Mouse (Mus musculus) c-Kit-positive CD71-positive TER-119-negative erythroid progenitor cells, embryonic 14.5 days (primary cell): ENCODE results near the gene Tpst2.

Experiments
- DNase-seq: peaks from one replicate; pipeline ENCODE4 v3.0.0-alpha.2; 2013; ENCODE audit warnings: low read depth

The Tpst2 gene

DNA sequence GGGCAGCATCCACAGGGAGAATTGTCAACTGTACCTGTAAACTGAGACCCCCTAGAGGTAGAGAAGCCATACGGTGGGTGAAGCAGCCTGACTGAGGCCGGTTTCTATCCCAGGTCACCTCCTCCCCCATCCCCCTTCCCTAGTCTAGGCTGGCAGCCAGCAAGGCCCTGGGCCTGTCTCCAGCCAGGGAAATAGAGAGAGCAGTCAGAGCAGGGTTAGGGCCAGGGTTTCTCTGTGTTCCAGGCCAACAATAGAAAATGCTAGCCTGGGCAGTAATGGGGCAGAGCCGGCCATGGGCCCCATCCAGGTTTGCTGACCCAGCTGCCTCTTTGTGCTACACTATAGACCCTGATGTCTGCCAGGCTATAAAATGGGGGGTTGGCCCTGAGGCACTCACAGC, 21.1 kb upstream of the Tpst2 start, which contains the start of gene Crybb1:
Crybb1 (plus strand) TSS at position 390 of the 400 bp plus-strand sequence.
- DNase-seq: no peak

DNA sequence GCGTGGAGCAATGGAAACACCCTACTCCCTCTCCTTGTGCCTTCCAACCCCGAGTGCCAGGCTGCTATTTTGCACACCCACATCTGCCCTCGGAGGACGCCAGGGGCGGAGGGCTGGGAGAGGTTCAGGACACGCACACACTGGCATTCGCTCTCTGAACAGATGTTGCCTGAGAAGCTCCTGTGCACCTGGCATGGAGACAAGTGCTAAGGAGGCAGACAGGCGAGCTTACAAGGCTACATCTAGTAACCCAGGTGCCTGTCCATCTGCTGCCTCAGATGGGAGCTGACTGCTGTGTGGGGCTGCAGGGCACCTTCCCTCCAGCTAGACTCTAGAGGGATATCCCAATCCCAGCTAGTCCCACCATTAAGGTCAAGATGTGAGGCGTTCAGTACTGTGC, 20.0 kb upstream of the Tpst2 start:
- no peak for DNase-seq

DNA sequence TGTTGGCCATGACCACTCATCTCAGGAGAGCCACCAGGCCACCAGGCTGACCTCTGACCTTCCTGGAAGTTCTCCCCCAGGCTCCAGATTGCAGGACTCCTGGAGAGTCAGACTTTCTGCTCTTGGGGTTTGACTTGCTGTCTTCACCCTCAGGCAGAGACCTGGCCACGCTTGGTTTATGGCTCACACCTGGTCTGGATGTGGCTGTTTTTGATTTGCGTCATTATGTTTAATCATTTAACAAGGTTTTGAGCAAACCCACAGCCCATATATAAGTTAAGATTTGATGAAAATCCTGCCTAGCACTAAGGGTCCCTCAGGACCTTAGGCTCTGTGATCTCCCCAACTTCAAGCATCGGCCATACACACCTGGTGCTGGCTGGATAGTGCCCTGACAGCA, 18.6 kb upstream of the Tpst2 start:
- no peak for DNase-seq

- DNase-seq: no peak
Measured at GRCm38 (mm10) chr5:112259862-112260650, 16.4 kb upstream of the Tpst2 start.

GRCm38 (mm10) chr5:112260818-112261217, 15.7 kb upstream of the Tpst2 start:
- DNase-seq: no peak

- no peak for DNase-seq
Measured at GRCm38 (mm10) chr5:112264099-112264498, 12.4 kb upstream of the Tpst2 start.

- no peak for DNase-seq
Measured at GRCm38 (mm10) chr5:112265110-112265509, 11.4 kb upstream of the Tpst2 start.

DNA sequence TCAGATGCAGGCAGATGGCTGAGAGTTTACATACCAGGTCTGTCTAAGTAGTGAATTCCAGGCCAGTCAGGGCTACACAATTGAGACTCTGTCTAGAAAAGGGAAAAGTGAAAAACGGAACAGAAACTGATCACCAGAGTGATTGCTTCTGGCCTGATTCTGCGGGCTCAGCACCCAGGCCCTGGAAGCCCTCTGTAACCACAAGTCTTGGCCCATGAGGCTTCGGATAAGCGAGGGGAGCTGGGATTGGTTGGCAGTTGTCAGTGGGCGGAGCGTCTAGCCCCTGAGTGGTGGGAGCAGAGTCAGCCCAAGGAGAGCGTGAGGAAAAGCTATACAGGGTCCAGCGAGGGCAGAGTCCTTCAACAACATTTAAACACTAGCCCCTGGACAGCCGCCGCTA, 11.0 kb upstream of the Tpst2 start:
- DNase-seq: no peak

GRCm38 (mm10) chr5:112266011-112266777, 10.3 kb upstream of the Tpst2 start:
- no peak for DNase-seq

DNA sequence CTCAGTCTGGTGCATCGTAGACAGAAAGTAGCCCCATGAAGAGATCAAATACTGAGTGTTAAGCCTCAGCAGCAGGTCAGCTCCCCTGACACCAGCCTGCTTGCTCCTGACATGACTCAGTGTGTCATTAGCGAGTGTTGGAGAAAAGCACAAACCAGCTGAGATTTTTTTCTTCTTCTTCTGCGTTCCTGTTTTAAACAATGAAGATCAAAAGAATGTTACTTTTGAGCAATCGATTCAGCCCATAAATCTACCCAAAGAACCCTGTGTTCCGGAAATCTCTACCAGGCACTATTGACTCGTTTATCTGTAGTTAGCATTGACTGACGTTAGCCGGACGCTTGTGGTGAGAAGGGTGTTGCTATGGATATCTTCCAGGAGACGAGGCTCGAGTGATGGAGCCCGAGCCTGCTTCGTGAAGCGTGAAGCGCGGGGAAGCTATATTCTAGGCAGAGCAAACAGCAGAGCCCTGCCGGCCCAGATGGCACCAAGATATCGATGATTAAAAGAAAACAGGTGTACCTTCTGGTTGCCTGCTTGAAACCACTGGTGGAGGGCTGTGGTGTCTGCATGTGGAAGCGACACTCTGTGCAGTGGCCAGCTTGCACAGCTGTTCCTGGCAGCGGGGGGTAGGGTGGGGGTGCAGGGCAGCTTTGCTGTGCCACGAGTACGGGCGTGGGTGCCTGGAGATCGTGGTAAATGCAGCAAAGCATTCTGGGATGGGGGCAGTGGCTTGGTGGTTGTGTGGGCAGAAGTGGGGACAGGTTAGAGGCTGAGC, 5.5 kb upstream of the Tpst2 start:
- DNase-seq: no peak

DNA sequence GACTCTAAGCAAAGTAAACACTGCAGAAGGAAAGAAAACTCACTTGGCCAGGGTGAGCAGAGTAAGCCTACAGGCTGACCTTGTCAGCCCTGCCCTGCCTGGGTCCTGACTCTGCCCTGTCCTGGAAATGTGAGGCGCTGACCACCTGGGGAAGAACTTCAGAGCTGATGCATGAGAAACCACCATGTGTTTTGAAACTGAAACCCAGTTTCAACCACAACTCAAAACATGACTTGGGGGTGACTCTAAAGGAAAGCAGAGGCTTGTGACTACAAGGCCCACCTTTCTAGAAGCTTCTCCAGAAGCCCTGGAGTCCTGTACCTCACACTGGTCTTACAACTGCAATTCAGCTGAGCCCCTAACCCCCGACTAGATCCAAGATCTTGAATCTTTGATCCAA, 3.6 kb upstream of the Tpst2 start:
- DNase-seq: no peak

- no peak for DNase-seq
Measured at GRCm38 (mm10) chr5:112273746-112274463, 2.6 kb upstream of the Tpst2 start.

- DNase-seq: no peak
Measured at GRCm38 (mm10) chr5:112275021-112275804, 1.3 kb upstream of the Tpst2 start.

DNA sequence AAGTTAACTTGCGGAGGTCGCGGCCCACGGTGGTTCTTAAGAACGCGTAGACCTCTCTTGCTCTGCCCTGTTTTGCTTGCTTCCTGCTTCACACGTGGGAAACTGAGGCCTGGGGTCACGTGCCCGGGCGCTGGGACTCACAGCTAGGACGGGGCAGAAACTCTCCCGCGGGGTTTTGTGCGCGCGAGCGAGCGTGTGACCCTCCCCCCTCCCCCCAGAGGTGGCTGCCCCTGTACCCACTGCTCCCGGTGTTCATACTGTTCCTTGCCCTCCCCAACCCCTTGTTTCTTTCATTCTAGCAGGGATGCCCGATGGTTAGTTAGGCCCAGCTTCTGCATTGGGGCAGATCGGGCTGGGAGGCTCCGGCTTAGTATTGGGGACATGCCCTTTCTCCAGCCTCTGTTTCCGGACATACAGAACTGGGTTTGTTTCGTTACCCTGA, 437 bp downstream of the Tpst2 start:
- no peak for DNase-seq

- no peak for DNase-seq
Measured at GRCm38 (mm10) chr5:112277906-112278470, 1.5 kb downstream of the Tpst2 start.

DNA sequence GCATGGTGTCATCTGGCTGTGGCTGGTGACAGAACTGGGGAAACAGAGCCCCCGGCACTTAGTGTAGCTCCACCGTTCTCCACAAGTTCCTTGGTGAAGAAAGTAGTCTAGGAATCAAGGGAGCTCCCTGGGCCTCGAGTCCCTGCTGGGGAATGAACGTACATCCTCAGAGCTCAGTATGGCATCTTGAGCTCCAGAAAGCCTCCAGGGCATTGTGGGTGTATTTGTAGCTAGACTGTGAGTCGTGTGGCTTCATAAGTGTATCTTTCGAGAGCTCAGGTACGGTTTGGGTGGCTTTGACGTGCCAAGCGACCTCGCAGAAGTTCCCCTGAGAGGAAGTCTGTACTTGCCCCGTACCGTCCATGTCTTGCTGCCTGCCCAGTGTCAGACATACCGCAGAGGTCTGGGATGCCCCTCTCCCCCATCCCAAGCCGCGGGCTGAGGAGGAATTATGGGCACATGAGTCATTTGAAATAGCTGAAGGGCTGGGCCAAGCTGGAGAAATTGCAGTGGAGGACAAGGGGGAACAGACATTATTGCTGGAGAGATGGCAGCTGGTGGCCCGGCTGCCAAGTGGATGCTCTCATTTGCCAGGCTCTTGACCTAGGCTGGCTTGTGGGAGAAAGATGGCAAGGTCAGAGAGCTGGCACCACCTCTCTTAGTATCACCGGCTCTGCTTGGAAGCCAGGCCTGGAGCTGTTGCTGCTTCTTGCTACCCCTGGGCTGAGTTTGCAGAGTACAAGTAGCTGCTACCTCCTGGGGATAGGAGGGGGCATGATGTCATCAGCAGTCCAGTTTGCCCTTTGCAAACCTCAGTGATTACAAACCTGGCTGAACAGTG, 2.9 kb downstream of the Tpst2 start:
- no peak for DNase-seq

DNA sequence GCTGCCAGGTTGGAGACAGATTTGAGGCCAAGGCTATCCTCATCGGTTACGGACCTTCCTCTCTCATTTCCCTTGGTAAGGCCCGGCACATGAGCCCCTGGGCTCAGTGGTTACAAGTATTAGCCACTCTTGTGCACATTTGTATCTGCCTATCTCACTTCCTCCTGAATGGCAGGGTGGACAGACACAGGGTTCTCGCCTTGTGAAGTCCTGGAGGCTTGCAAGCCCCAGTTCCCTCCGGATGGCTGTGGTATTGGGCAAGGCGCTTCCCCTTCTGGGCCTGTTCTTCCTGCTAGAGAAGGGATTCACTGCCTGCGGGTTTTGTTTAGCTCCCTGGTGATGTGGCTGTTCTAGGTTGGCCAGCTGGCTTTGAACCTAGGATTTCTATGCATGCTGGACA, 3.7 kb downstream of the Tpst2 start:
- no peak for DNase-seq

DNA sequence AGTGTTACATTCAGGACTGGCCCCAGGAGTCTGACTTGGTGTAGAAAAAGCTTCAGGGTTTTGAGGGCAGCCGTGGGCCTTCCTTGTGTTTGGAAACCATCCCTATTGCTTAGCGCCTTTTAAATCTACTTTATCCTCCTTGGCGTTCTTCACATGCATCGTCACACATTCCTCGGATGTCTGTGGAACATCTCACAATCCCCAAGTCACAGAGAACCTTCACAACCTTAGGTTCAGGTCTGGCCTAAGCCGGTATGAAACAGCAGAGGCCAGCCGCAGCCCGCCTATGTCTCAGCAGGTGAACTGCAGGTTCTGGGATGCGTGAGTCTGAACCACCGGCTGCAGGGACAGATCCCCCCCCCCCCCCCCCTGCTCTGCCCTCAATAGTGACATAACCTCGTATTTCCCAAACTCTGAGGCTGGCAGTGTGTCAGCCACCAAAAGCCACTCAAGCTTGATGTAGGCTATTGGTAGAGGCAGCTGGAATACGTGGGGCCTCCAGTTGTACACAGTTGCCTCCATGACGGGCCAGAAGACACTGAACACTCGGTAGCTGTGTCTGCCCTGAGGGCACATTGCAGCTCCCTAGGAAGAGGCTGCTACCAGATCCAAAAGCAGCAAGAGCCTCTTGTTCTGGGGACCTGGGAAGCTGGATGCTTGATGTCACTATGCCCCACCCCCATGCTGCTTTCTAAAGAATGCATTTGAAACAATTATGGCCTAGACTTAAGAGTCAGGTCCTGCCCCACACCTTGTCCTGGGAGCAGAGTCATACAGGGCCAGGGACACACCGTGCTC, 4.6 kb downstream of the Tpst2 start:
- DNase-seq: no peak

DNA sequence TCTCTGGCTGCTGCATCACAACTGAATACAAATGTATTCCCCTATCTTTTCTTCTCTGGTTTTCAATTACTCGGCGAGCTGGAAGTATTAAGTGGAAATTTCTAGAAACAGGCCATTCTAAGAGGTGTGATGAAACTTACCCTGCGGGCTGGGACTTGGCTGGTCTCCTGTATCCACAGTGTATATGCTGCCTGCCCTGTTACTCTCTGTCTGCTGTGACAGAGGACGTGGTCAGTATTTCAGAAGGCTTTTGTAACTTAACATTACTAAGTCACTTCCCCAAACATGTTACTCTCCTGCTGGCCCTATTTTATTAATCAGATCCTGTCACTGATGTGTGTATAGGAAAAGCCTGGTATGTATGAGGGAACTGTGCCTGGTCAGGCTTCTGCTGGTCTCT, 5.2 kb downstream of the Tpst2 start:
- DNase-seq: no peak
